Mouse (Mus musculus) lung, postnatal 0 days (tissue): ENCODE results near the gene Sertad2. TPM values are rescaled to one million over a fixed set of nuclear protein-coding genes. Genes with fewer than 3 reads are reported as not detected.

Source experiments
- ATAC-seq: fragments of 200-750 bp; cut with Nextera tagmentation; 2 replicates; pipeline ENCODE4 v1.8.0; 2017; ENCODE audit warnings: moderate library complexity
- DNase-seq: peaks from one replicate; pipeline ENCODE4 v3.0.0-alpha.2; 2016; ENCODE audit warnings: low spot score
- H3K27ac ChIP-seq: fragments of 300-500 bp; sonication (generic); 2 replicates; pipeline ENCODE4 v1.5.1; 2014; ENCODE audit warnings: antibody characterized with exemption, mild to moderate bottlenecking, low read length, mixed read lengths
- H3K27me3 ChIP-seq: fragments of 300-500 bp; sonication (generic); replicated peaks from 2 replicates; pipeline ENCODE4 v1.6.1; 2014; ENCODE audit warnings: low read length, mixed read lengths; ENCODE audit not compliant: insufficient read depth
- H3K36me3 ChIP-seq: fragments of 300-500 bp; sonication (generic); 2 replicates; pipeline ENCODE4 v1.6.1; 2014; ENCODE audit warnings: low read length, mixed read lengths; ENCODE audit not compliant: insufficient read depth
- H3K4me1 ChIP-seq: fragments of 300-500 bp; sonication (generic); 2 replicates; pipeline ENCODE4 v1.6.1; 2014; ENCODE audit warnings: antibody characterized with exemption, low read depth, low read length, mixed read lengths; ENCODE audit not compliant: insufficient read depth
- H3K4me2 ChIP-seq: fragments of 300-500 bp; sonication (generic); replicated peaks from 2 replicates; pipeline ENCODE4 v1.6.1; 2014; ENCODE audit warnings: low read depth, mild to moderate bottlenecking, low read length, moderate library complexity, mixed read lengths
- H3K4me3 ChIP-seq: fragments of 300-500 bp; sonication (generic); 2 replicates; pipeline ENCODE4 v1.5.1; 2014; ENCODE audit warnings: low read depth, low read length
- H3K9ac ChIP-seq: fragments of 300-500 bp; sonication (generic); replicated peaks from 2 replicates; pipeline ENCODE4 v1.6.1; 2014; ENCODE audit warnings: low read depth, mild to moderate bottlenecking
- H3K9me3 ChIP-seq: fragments of 300-500 bp; sonication (generic); 2 replicates; pipeline ENCODE4 v1.6.1; 2016; ENCODE audit warnings: low read length, mixed read lengths
- CTCF ChIP-seq: IDR thresholded peaks from 2 replicates; pipeline ENCODE4 v1.5.1; 2016; ENCODE audit warnings: antibody characterized with exemption, mild to moderate bottlenecking
- EP300 ChIP-seq: IDR thresholded peaks from 2 replicates; pipeline ENCODE4 v1.6.1; 2016; ENCODE audit warnings: antibody characterized with exemption, mild to moderate bottlenecking, control low read depth
- WGBS: fragments of 180-500 bp; shearing (Covaris S2); extraction: QIAGEN DNeasy Blood & Tissue Kit; methylation state at CpG from one replicate; pipeline ENCODE4 v1.1.7; 2014; 5-methylcytosine and 5-hydroxymethylcytosine counted together
- polyA plus RNA-seq: library from polyadenylated mRNA; unstranded; fragments of >200 nt; fragmentation: Nextera tagmentation; extraction: Ambion mirVana; gene quantifications from 2 replicates; pipeline ENCODE4 v1.2.1, GENCODE M21; 2015

Sertad2 gene
- polyA plus RNA-seq, 1 experiment from 2014 or later, result 43.6 TPM

DNA sequence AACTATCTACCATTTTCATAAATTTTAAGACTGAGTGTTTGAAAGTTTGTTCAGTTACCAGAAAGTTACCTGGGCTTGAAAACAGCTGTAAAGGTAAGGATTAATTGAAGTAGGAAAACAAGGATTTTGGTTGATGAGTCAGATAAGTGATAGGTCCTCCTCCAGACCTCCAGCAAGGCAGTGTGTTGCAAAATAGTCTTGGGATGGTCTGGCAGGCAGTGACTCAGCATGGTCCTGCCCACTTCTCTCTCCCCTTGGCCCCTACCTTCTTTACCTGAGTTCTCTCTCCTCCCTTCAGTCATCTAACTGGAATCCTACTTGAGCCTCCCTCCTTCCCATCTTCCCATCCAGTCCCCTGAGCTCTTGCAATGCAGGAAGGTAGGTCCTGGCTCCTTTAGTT is 43.1 kb downstream of the Sertad2 start:
- Histone ChIP-seq H3K4me3 (no peak overlapping the region), H3K4me2 (no peak overlapping the region), H3K9ac (no peak overlapping the region), H3K4me1 (0 out of 2 replicates have a peak, but pooled peaks cover 2% of the 10 kb centered on the region), H3K27ac (no peak overlapping the region), H3K27me3 (no peaks in the 10 kb centered on the region), H3K36me3 (no peaks in the 10 kb centered on the region), H3K9me3 (no peaks in the 10 kb centered on the region)
- DNase-seq (no peak), ATAC-seq (no peak)
- TF ChIP-seq CTCF (no peak), EP300 (no peak)

DNA sequence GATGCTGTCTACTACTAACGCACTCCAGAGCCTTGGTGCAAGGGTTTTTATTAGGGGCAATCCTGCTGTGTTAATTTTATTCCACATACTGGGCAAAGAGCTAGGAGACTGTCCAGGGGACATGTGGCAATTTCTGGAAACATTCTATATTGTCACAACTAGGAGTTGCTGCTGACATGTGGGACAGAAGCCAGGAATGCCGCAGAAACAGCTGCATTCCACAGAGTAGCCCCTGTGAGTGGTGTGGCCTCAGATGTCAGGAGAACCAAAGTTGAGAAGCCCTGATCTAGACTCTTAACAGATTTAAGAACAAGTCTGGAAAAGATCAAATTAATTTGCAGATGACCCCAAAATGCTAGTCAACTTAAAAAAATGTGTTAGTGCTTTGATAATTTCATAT is 46.3 kb downstream of the Sertad2 start:
- Histone ChIP-seq H3K36me3 (no peaks in the 10 kb centered on the region), H3K4me3 (no peak overlapping the region), H3K4me2 (no peak overlapping the region), H3K4me1 (0 out of 2 replicates have a peak, but pooled peaks cover 2% of the 10 kb centered on the region), H3K9ac (no peak overlapping the region), H3K27ac (0 out of 2 replicates have a peak overlapping the region, but pooled peaks have one; percentile 2), H3K9me3 (no peaks in the 10 kb centered on the region), H3K27me3 (no peaks in the 10 kb centered on the region)
- TF ChIP-seq EP300, result no peak; the same call in 1 of the 2 replicates
- TF ChIP-seq CTCF, result no peak
- ATAC-seq, result peak; percentile 80
- WGBS, result 27% methylated on average over 2 of the region's 2 CpGs
- peak; percentile 78 for DNase-seq

DNA sequence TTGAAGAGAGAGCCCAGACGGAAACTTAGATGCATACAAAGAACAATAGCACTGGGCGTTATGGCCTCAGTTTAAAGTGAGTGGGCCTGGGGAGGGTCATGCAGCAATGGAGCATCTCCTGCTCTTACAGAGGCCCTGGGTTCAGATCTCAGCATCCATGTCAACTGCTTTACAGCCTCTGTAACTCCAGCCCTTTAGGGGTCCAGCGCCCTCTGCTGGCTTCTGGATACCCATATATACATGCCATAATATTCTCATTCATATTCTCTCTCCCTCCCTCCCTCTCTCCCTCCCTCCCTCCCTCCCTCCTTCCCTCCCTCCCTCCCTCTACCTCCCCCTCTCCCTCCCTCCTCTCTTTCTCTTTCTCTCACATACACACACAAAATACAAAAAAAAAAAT is 49.0 kb downstream of the Sertad2 start:
- TF ChIP-seq EP300 (no peak), CTCF (no peak)
- no peaks in the 10 kb centered on the region for H3K36me3 ChIP-seq
- no peak overlapping the region for H3K4me2 ChIP-seq
- 0 out of 2 replicates have a peak, but pooled peaks cover 2% of the 10 kb centered on the region for H3K4me1 ChIP-seq
- H3K27ac ChIP-seq, result no peak overlapping the region
- no peak for ATAC-seq
- H3K27me3 ChIP-seq, result no peaks in the 10 kb centered on the region
- H3K9ac ChIP-seq, result no peak overlapping the region
- DNase-seq, result no peak
- H3K4me3 ChIP-seq, result no peak overlapping the region
- H3K9me3 ChIP-seq, result no peaks in the 10 kb centered on the region
- 86% methylated on average over 3 of the region's 3 CpGs for WGBS

- Histone ChIP-seq H3K36me3 (no peaks in the 10 kb centered on the region), H3K4me1 (no peaks in the 10 kb centered on the region), H3K9ac (no peak overlapping the region), H3K27ac (peak overlapping the region; percentile 43; the same call in 1 of the 2 replicates), H3K4me3 (no peak overlapping the region), H3K4me2 (0 out of 2 replicates have a peak overlapping the region, but pooled peaks have one; percentile 9), H3K9me3 (no peaks in the 10 kb centered on the region), H3K27me3 (no peaks in the 10 kb centered on the region)
- DNase-seq (peak; percentile 67), ATAC-seq (peak; percentile 73)
- TF ChIP-seq EP300 (peak; percentile 29; the same call in 1 of the 2 replicates), CTCF (no peak)
- WGBS, result 35% methylated on average over 22 of the region's 22 CpGs
These were observed 51.5 kb downstream of the Sertad2 start for GRCm38 (mm10) chr11:20594229-20595201.

GRCm38 (mm10) chr11:20603066-20603812 is 60.2 kb downstream of the Sertad2 start:
- Histone ChIP-seq H3K4me3 (no peak overlapping the region), H3K27ac (no peak overlapping the region), H3K27me3 (no peaks in the 10 kb centered on the region), H3K9ac (no peak overlapping the region), H3K4me2 (peak overlapping the region; percentile 38), H3K9me3 (no peaks in the 10 kb centered on the region), H3K4me1 (no peaks in the 10 kb centered on the region), H3K36me3 (no peaks in the 10 kb centered on the region)
- WGBS, result 45% methylated on average over 24 of the region's 24 CpGs
- no peak for TF ChIP-seq CTCF
- no peak for TF ChIP-seq EP300
- no peak for ATAC-seq
- peak; percentile 37 for DNase-seq

GRCm38 (mm10) chr11:20604119-20604518 is 61.1 kb downstream of the Sertad2 start:
- H3K4me1 ChIP-seq, result no peaks in the 10 kb centered on the region
- no peaks in the 10 kb centered on the region for H3K27me3 ChIP-seq
- ATAC-seq, result no peak
- H3K4me2 ChIP-seq, result no peak overlapping the region
- H3K9ac ChIP-seq, result no peak overlapping the region
- H3K36me3 ChIP-seq, result no peaks in the 10 kb centered on the region
- no peak for DNase-seq
- TF ChIP-seq CTCF (no peak), EP300 (no peak)
- H3K4me3 ChIP-seq, result no peak overlapping the region
- no peaks in the 10 kb centered on the region for H3K9me3 ChIP-seq
- no peak overlapping the region for H3K27ac ChIP-seq
- WGBS, result 84% methylated on average over 4 of the region's 4 CpGs
